ENCODE assay signal across 10 mouse cellular contexts in genomic region chr8:85386205-85386604, GRCm38 (mm10). TPM values are rescaled to one million over a fixed set of nuclear protein-coding genes. Genes with fewer than 3 reads are reported as not detected.
A peak's percentile ranks its signal among the peaks of the same experiment; 100 is the strongest.
DNase-seq lines count a peak whose midpoint lies in the region; ATAC-seq and TF ChIP-seq lines count a peak whose summit lies in the region.
"Had no signal": no experiment of that assay in that cellular context is flagged by ENCODE, and none has a peak within 500 bp of the region (broad histone marks: within the 10 kb centered on the region; RNA-seq: fewer than 3 reads in every experiment).

Gene Mylk3 (minus strand): TSS chr8:85386345.

- DNase-seq in gastrocnemius, postnatal 25 days, result peak; percentile 17
- DNase-seq in heart, postnatal 25 days (ENCODE audit: low spot score), result peak; percentile 20
- DNase-seq in right cerebral cortex, adult 18-20 months, result peak; percentile 57
- no peak for DNase-seq in kidney, adult 11 months
- no peak for DNase-seq in thymus, adult 2 months

- H3K4me3 ChIP-seq in hindbrain, embryonic 16.5 days (ENCODE audit: low read length), result no peak within 1 kb of the TSS
- no peak within 1 kb of the TSS for H3K4me3 ChIP-seq in hindbrain, embryonic 13.5 days
- no peak within 1 kb of the TSS for H3K4me3 ChIP-seq in thymus, adult 2 months (ENCODE audit: control insufficient read depth, insufficient read depth, low read length)
- no peak within 1 kb of the TSS for H3K4me3 ChIP-seq in forebrain, embryonic 16.5 days (replicated peaks; ENCODE audit: low read length)

- no peak for TF ChIP-seq CTCF in thymus, adult 2 months (IDR thresholded peaks at IDR 0.05; ENCODE audit: borderline replicate concordance, control insufficient read depth, extremely low read depth, insufficient read depth, low read length, poor library complexity)

- H3K4me1 ChIP-seq in hindbrain, embryonic 16.5 days (ENCODE audit: control insufficient read depth, insufficient read depth, low read depth, low read length), result no peaks in the 10 kb centered on the region
- no peaks in the 10 kb centered on the region for H3K4me1 ChIP-seq in hindbrain, embryonic 13.5 days (replicated peaks)
- no peaks in the 10 kb centered on the region for H3K4me1 ChIP-seq in thymus, adult 2 months (replicated peaks; ENCODE audit: control insufficient read depth, insufficient read depth, low read length)
- H3K4me1 ChIP-seq in forebrain, embryonic 16.5 days (replicated peaks; ENCODE audit: control insufficient read depth, insufficient read depth, low read length), result no peaks in the 10 kb centered on the region

- no peaks in the 10 kb centered on the region for H3K9me3 ChIP-seq in hindbrain, embryonic 16.5 days (ENCODE audit: control insufficient read depth, low read length)
- H3K9me3 ChIP-seq in hindbrain, embryonic 13.5 days, result no peaks in the 10 kb centered on the region
- no peaks in the 10 kb centered on the region for H3K9me3 ChIP-seq in forebrain, embryonic 16.5 days (ENCODE audit: control insufficient read depth, low read length)

- no peak within 1 kb of the TSS for H3K4me2 ChIP-seq in hindbrain, embryonic 16.5 days (ENCODE audit: low read length)
- H3K4me2 ChIP-seq in hindbrain, embryonic 13.5 days, result no peak within 1 kb of the TSS
- no peak within 1 kb of the TSS for H3K4me2 ChIP-seq in forebrain, embryonic 16.5 days (ENCODE audit: low read length)

- intact Hi-C loops in heart, postnatal 25 days (cut with DNase I), result no loop called here

- H3K27ac ChIP-seq in hindbrain, embryonic 16.5 days (ENCODE audit: low read depth, low read length), result no peak within 1 kb of the TSS
- no peak within 1 kb of the TSS for H3K27ac ChIP-seq in hindbrain, embryonic 13.5 days
- H3K27ac ChIP-seq in thymus, adult 2 months (ENCODE audit: control insufficient read depth, insufficient read depth, low read length), result no peak within 1 kb of the TSS
- H3K27ac ChIP-seq in forebrain, embryonic 16.5 days (ENCODE audit: low read length), result no peak within 1 kb of the TSS
- H3K27ac ChIP-seq: stomach, postnatal 0 days had no signal

- no peaks in the 10 kb centered on the region for H3K27me3 ChIP-seq in hindbrain, embryonic 16.5 days (replicated peaks; ENCODE audit: control insufficient read depth, insufficient read depth, low read length)
- H3K27me3 ChIP-seq in hindbrain, embryonic 13.5 days, result no peaks in the 10 kb centered on the region
- H3K27me3 ChIP-seq in thymus, adult 2 months (ENCODE audit: control insufficient read depth, insufficient read depth, low read length), result no peaks in the 10 kb centered on the region
- no peaks in the 10 kb centered on the region for H3K27me3 ChIP-seq in forebrain, embryonic 16.5 days (replicated peaks; ENCODE audit: control insufficient read depth, insufficient read depth, low read length)

- no peak for TF ChIP-seq POLR2A in thymus, adult 2 months (IDR thresholded peaks at IDR 0.05; ENCODE audit: control insufficient read depth, extremely low read depth, insufficient read depth, low read length, poor library complexity)

- no peaks in the 10 kb centered on the region for H3K36me3 ChIP-seq in hindbrain, embryonic 16.5 days (ENCODE audit: control insufficient read depth, insufficient read depth, low read length)
- no peaks in the 10 kb centered on the region for H3K36me3 ChIP-seq in hindbrain, embryonic 13.5 days
- no peaks in the 10 kb centered on the region for H3K36me3 ChIP-seq in thymus, adult 2 months (ENCODE audit: control insufficient read depth, insufficient read depth, low read length)
- no peaks in the 10 kb centered on the region for H3K36me3 ChIP-seq in forebrain, embryonic 16.5 days (ENCODE audit: control insufficient read depth, insufficient read depth)

- peak; percentile 71 for ATAC-seq in hindbrain, embryonic 16.5 days
- ATAC-seq in hindbrain, embryonic 13.5 days (ENCODE audit: low FRiP score), result no peak
- ATAC-seq in forebrain, embryonic 16.5 days, result no peak
- ATAC-seq: midbrain, embryonic 16.5 days had no signal

- WGBS in hindbrain, embryonic 16.5 days, result 66% methylated on average over 6 of the region's 6 CpGs
- 82% methylated on average over 6 of the region's 6 CpGs for WGBS in hindbrain, embryonic 13.5 days
- WGBS in thymus, adult 2 months, result 67% methylated on average over 6 of the region's 6 CpGs
- 72% methylated on average over 6 of the region's 6 CpGs for WGBS in forebrain, embryonic 16.5 days

- H3K9ac ChIP-seq in hindbrain, embryonic 16.5 days (ENCODE audit: low read depth, low read length), result no peak within 1 kb of the TSS
- no peak within 1 kb of the TSS for H3K9ac ChIP-seq in hindbrain, embryonic 13.5 days
- H3K9ac ChIP-seq in forebrain, embryonic 16.5 days (replicated peaks; ENCODE audit: low read depth, low read length), result no peak within 1 kb of the TSS

RNA-seq across cellular contexts. Expression of gene Mylk3, which starts in this region (rescaled TPM):
- 0.19 and 0.66 TPM in 2 replicates for polyA plus RNA-seq in hindbrain, embryonic 16.5 days (2015; fragmentation: Nextera tagmentation; extraction: Ambion mirVana)
- polyA plus RNA-seq in hindbrain, embryonic 13.5 days (2015; fragmentation: Nextera tagmentation; extraction: Ambion mirVana), result 0.38 and 0.39 TPM in 2 replicates
- total RNA-seq in gastrocnemius, postnatal 25 days (2021), result 1 to 10 TPM in 1 of 2 experiments, under 1 TPM in 1; 0.13 to 1.1 TPM
- total RNA-seq in heart, postnatal 25 days (2021), result 100 to 1,000 TPM; 367 to 440 TPM
- 0.56 and 9.0 TPM in 2 replicates for polyA plus RNA-seq in thymus, adult 2 months (2012; rRNA removed)
- polyA plus RNA-seq in forebrain, embryonic 16.5 days (2015; fragmentation: Nextera tagmentation; extraction: Ambion mirVana), result 0.12 and 0.15 TPM in 2 replicates

Comparison
In these comparisons a context has a peak if more than half of its experiments do, and no peak if none do; other contexts are left out.
1. RNA of gene Mylk3 (total RNA-seq): 367 to 440 TPM in heart, postnatal 25 days; 0.13 to 1.1 TPM in gastrocnemius, postnatal 25 days; every median in the first group is over 100 times any median in the second.
2. Peak in ATAC-seq in hindbrain, embryonic 16.5 days; RNA of the gene not detected or under 1 TPM.
3. DNase-seq: peak in gastrocnemius, postnatal 25 days (single experiment), heart, postnatal 25 days (single experiment) and right cerebral cortex, adult 18-20 months (single experiment); none in kidney, adult 11 months (single experiment) and thymus, adult 2 months (single experiment).